Mouse (Mus musculus): Measurements from ENCODE around the gene Zfp637. TPM values are rescaled to one million over a fixed set of nuclear protein-coding genes. Genes with fewer than 3 reads are reported as not detected.
"Not testable (repeated sequence)": the region's sequence is repeated elsewhere in the genome, so short reads cannot be mapped to it uniquely, and the experiment has no call there.

Gene Zfp637
- total RNA-seq, 2 experiments from 2014 or later: 41.5 to 41.8 TPM

- peak in 1 of 2 experiments; percentile 41 for DNase-seq (ENCODE audit: low spot score in 2 of 2)
These were observed 22.1 kb downstream of the Zfp637 start for GRCm38 (mm10) chr6:117862899-117863620.

- DNase-seq (ENCODE audit: low spot score in 2 of 2): no peak
These were observed 22.8 kb downstream of the Zfp637 start for GRCm38 (mm10) chr6:117863751-117864150.

GRCm38 (mm10) chr6:117868187-117868586, 27.2 kb downstream of the Zfp637 start:
- DNase-seq (ENCODE audit: low spot score in 2 of 2): no peak

GRCm38 (mm10) chr6:117871034-117871433, 30.1 kb downstream of the Zfp637 start:
- no peak for DNase-seq (ENCODE audit: low spot score in 2 of 2)

- DNase-seq (ENCODE audit: low spot score in 2 of 2): not testable (repeated sequence)
These were observed 32.5 kb downstream of the Zfp637 start for GRCm38 (mm10) chr6:117873450-117873849.

GRCm38 (mm10) chr6:117874621-117875281, 33.8 kb downstream of the Zfp637 start:
- no peak for DNase-seq (ENCODE audit: low spot score in 2 of 2)

- DNase-seq (ENCODE audit: low spot score in 2 of 2): peak in 1 of 2 experiments; percentile 85
These were observed 37.9 kb downstream of the Zfp637 start for GRCm38 (mm10) chr6:117878700-117879407.

GRCm38 (mm10) chr6:117879408-117880115, 38.6 kb downstream of the Zfp637 start:
- peak; percentile 99 to 100 for DNase-seq (ENCODE audit: low spot score in 2 of 2)

GRCm38 (mm10) chr6:117880394-117880838, 39.4 kb downstream of the Zfp637 start:
- DNase-seq (ENCODE audit: low spot score in 2 of 2): no peak

- DNase-seq (ENCODE audit: low spot score in 2 of 2): no peak
These were observed 40.2 kb downstream of the Zfp637 start for GRCm38 (mm10) chr6:117881229-117881628.

GRCm38 (mm10) chr6:117881997-117882396, 41.0 kb downstream of the Zfp637 start:
- no peak for DNase-seq (ENCODE audit: low spot score in 2 of 2)

- DNase-seq (ENCODE audit: low spot score in 2 of 2): no peak
These were observed 45.0 kb downstream of the Zfp637 start for GRCm38 (mm10) chr6:117885943-117886342.

- no peak for DNase-seq (ENCODE audit: low spot score in 2 of 2)
These were observed 47.1 kb downstream of the Zfp637 start for GRCm38 (mm10) chr6:117888032-117888431.

- DNase-seq (ENCODE audit: low spot score in 2 of 2): no peak
These were observed 47.7 kb downstream of the Zfp637 start for GRCm38 (mm10) chr6:117888642-117889096.

GRCm38 (mm10) chr6:117890257-117890656, 49.3 kb downstream of the Zfp637 start:
- DNase-seq (ENCODE audit: low spot score in 2 of 2): no peak

- DNase-seq (ENCODE audit: low spot score in 2 of 2): no peak
These were observed 50.6 kb downstream of the Zfp637 start for GRCm38 (mm10) chr6:117891369-117892160.

GRCm38 (mm10) chr6:117892386-117892785, 51.4 kb downstream of the Zfp637 start:
- no peak for DNase-seq (ENCODE audit: low spot score in 2 of 2)

- DNase-seq (ENCODE audit: low spot score in 2 of 2): no peak
These were observed 52.5 kb downstream of the Zfp637 start for GRCm38 (mm10) chr6:117893435-117893834.

Data from gastrocnemius, postnatal 4 days (tissue).